Mouse (Mus musculus): ENCODE data around the gene Lif.

Gene Lif

GRCm38 (mm10) chr11:4256846-4257607 lies at the start of gene Lif:
Lif (plus strand) TSS chr11:4257557.
- no peak for DNase-seq (ENCODE audit: low read depth, low spot score)

- DNase-seq (ENCODE audit: low read depth, low spot score): no peak
Observed at GRCm38 (mm10) chr11:4207655-4208054, 49.7 kb upstream of the Lif start.

- DNase-seq (ENCODE audit: low read depth, low spot score): no peak
Observed at GRCm38 (mm10) chr11:4209556-4209955, 47.8 kb upstream of the Lif start.

- no peak for DNase-seq (ENCODE audit: low read depth, low spot score)
Observed at GRCm38 (mm10) chr11:4210786-4211185, 46.6 kb upstream of the Lif start.

GRCm38 (mm10) chr11:4213107-4213506 lies 44.2 kb upstream of the Lif start:
- DNase-seq (ENCODE audit: low read depth, low spot score): no peak

GRCm38 (mm10) chr11:4214572-4214971 lies 42.8 kb upstream of the Lif start:
- no peak for DNase-seq (ENCODE audit: low read depth, low spot score)

- DNase-seq (ENCODE audit: low read depth, low spot score): no peak
Observed at GRCm38 (mm10) chr11:4215061-4215460, 42.3 kb upstream of the Lif start.

GRCm38 (mm10) chr11:4216248-4217000 lies 40.9 kb upstream of the Lif start:
- no peak for DNase-seq (ENCODE audit: low read depth, low spot score)

GRCm38 (mm10) chr11:4217914-4218629 lies 39.3 kb upstream of the Lif start, which contains the start of gene Castor1:
Castor1 (plus strand) TSS chr11:4218225.
- DNase-seq (ENCODE audit: low read depth, low spot score): peak; percentile 91

GRCm38 (mm10) chr11:4218637-4219036 lies 38.7 kb upstream of the Lif start:
- DNase-seq (ENCODE audit: low read depth, low spot score): no peak

GRCm38 (mm10) chr11:4219317-4219751 lies 38.0 kb upstream of the Lif start:
- DNase-seq (ENCODE audit: low read depth, low spot score): no peak

GRCm38 (mm10) chr11:4219908-4220307 lies 37.4 kb upstream of the Lif start:
- DNase-seq (ENCODE audit: low read depth, low spot score): no peak

- peak; percentile 77 for DNase-seq (ENCODE audit: low read depth, low spot score)
Observed at GRCm38 (mm10) chr11:4220443-4221400, 36.6 kb upstream of the Lif start.

GRCm38 (mm10) chr11:4222046-4222950 lies 35.1 kb upstream of the Lif start:
- no peak for DNase-seq (ENCODE audit: low read depth, low spot score)

- peak; percentile 82 for DNase-seq (ENCODE audit: low read depth, low spot score)
Observed at GRCm38 (mm10) chr11:4223393-4224188, 33.8 kb upstream of the Lif start.

GRCm38 (mm10) chr11:4224223-4224622 lies 33.1 kb upstream of the Lif start:
- DNase-seq (ENCODE audit: low read depth, low spot score): no peak

GRCm38 (mm10) chr11:4226569-4227325 lies 30.6 kb upstream of the Lif start:
- no peak for DNase-seq (ENCODE audit: low read depth, low spot score)

GRCm38 (mm10) chr11:4228463-4228862 lies 28.9 kb upstream of the Lif start:
- DNase-seq (ENCODE audit: low read depth, low spot score): no peak

All from c-Kit-negative CD71-positive TER-119-positive erythroid progenitor cells, embryonic 14.5 days (primary cell).